Mouse (Mus musculus): ENCODE results near the gene Foxi1.

The Foxi1 gene

DNA sequence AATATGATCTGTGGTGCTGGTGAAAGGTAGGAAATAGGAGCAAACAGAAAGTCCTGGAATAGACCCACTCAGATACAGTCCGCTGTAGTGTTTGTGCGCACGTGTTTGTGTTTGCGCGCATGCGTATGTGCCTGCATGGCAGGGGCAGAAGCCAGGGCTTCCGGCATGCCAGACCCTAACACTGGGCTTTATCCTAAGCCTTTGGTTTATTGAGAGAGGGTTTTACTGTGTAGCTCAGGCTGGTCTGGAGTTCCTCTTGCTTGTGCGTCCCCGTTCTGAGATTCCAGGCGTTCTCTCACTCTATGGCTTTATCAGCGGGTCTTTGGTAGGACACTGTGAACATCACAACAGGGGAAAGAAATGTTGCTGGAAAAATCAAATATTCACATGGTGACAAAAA lies 42.6 kb downstream of the Foxi1 start:
- DNase-seq (ENCODE audit: low read depth, low spot score), result no peak

DNA sequence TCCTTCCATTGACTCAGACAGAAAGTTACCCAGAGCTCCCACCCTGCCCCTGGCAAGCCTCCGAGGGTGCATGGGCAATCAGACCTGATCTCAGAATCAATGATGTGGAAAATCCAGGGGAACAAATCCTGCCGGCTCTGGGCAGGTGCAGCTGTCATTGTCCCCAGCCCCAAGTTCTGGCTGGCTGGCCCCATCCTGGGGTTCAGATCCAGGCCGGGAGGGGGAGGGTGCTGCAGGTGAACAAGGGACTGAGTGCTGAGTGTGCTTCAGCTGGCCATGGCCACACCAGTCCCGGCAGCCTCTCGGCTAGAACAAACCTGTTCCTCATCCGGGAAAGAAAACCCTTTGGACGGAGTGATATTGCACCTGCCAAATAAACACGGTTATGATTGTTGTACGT lies 49.0 kb downstream of the Foxi1 start:
- DNase-seq (ENCODE audit: low read depth, low spot score), result no peak

DNA sequence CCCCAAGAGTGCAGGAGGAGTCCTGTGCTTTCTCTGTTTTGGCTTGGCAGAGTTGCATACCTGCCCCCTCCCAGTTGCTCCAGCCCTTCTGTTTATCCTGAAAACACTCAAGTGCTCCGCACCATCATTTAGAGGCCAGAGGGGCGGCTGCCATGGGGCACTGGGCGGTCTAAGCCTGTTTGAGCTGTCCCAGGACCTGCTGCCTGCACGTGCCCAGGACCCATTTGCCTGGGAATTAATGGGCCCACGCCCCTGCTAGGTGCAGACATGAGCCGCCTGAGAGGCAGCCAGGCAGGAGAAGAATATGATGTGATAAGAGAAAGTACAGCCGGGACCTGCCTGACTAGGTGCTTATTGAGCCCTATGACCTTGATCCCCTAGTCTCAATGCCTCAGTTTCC lies 52.7 kb downstream of the Foxi1 start:
- DNase-seq (ENCODE audit: low read depth, low spot score), result no peak

Measured in A20 (cell line).